Comparison of ENCODE assay signal across 15 mouse cellular contexts in the genomic region with DNA sequence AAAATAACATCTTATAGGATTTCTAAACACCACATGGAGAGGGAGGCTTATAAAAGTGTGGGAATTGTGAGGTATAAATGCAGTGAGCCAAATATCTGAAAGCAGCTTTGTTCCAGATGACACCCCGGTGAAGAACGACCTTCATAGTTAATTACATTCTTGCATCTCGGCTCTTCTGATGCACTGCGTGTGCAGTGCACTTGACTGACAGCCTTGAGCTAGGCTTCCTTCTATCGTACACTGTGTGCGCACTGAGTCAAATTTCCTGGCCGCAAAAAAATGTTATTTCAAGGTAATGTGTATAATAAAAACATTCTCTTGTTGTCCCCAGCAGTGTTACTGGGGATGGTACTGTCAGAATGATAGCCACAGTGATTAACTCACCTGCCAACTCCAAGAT. TPM values are rescaled to one million over a fixed set of nuclear protein-coding genes. Genes with fewer than 3 reads are reported as not detected.
"Had no signal": no experiment of that assay in that cellular context is flagged by ENCODE, and none has a peak within 500 bp of the region (broad histone marks: within the 10 kb centered on the region; RNA-seq: fewer than 3 reads in every experiment).

No protein-coding gene starts in this region.

- H3K4me1 ChIP-seq: limb, embryonic 13.5 days; midbrain, embryonic 12.5 days had no signal

- H3K27ac ChIP-seq: limb, embryonic 13.5 days; liver, embryonic 14.5 days; midbrain, embryonic 12.5 days; neural tube, embryonic 15.5 days; stomach, postnatal 0 days had no signal

- H3K9ac ChIP-seq: limb, embryonic 13.5 days; liver, embryonic 14.5 days; midbrain, embryonic 12.5 days; neural tube, embryonic 15.5 days had no signal

- H3K4me2 ChIP-seq: limb, embryonic 13.5 days; midbrain, embryonic 12.5 days; neural tube, embryonic 15.5 days had no signal

- H3K4me3 ChIP-seq: limb, embryonic 13.5 days; midbrain, embryonic 12.5 days; myocyte; neural tube, embryonic 15.5 days had no signal

- H3K27me3 ChIP-seq: limb, embryonic 13.5 days; midbrain, embryonic 12.5 days; neural tube, embryonic 15.5 days had no signal

- DNase-seq: kidney, postnatal 14 days; left cerebral cortex, postnatal 4 days; lung, adult 18-20 months; right cerebral cortex, adult 18-20 months; thymus, postnatal 14 days had no signal

- H3K36me3 ChIP-seq: limb, embryonic 13.5 days; midbrain, embryonic 12.5 days; neural tube, embryonic 15.5 days had no signal

- H3K9me3 ChIP-seq: limb, embryonic 13.5 days; midbrain, embryonic 12.5 days; neural tube, embryonic 15.5 days had no signal

RNA-seq across cellular contexts. Expression of gene Arhgef38, which starts 16.2 kb away (rescaled TPM):
- total RNA-seq: layer of hippocampus, postnatal 14 days; megakaryocyte-erythroid progenitor cell, adult 5-6 weeks had no signal
- polyA plus RNA-seq: liver, adult 2 months; myocyte; neural tube, embryonic 11.5 days had no signal
